Mouse (Mus musculus) NIH3T3 (cell line): ENCODE data around the gene Slc25a44.
"Not testable (repeated sequence)": the region's sequence is repeated elsewhere in the genome, so short reads cannot be mapped to it uniquely, and the experiment has no call there.

ENCODE experiments used
- DNase-seq: peaks from one replicate; pipeline ENCODE4 v3.0.0-alpha.2; 2012; ENCODE audit warnings: low read depth

Gene Slc25a44

GRCm38 (mm10) chr3:88415668-88416067, 9.3 kb downstream of the Slc25a44 start:
- DNase-seq, result no peak

DNA sequence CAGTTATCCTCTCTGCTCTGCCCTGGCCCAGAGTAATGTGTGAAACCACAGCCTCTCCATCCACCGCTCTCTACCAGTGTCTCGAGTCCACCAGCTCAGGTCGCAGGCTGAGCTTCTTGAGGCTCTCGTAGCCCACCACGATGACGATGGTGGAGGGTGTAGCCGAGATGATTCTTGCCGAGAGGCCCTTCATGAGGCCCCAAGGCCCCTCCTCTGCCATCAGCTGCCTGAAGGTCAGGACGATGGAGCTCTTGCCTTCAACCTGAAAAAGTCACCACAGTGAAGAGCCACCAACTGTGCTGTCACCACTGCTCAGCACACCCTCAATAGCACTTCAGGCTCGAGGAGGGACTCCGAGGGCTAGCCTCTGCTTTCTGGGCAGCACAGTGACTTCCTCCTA, 12.3 kb downstream of the Slc25a44 start:
- no peak for DNase-seq

DNA sequence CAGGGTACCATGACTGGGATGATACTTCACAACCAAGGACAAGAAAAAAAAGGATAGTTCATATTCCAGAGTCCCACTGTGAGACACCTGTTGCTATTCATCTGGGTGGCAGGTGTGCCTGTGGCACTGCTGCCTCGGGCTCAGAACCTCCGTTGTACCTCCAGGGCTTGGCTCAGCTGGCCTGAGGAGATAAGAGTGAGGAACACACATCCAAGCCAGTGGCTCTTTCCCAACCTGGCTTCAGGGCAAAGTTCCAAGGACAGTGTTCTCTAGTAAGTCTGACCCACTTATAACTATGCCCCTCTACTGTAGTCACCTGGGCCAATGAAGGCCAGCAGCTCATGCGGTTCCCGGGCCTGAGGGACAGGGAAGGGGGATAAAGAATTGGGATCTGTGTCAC, 13.3 kb downstream of the Slc25a44 start:
- DNase-seq, result no peak

GRCm38 (mm10) chr3:88410645-88411031, 14.3 kb downstream of the Slc25a44 start:
- DNase-seq, result no peak

- peak; percentile 94 for DNase-seq
Measured at GRCm38 (mm10) chr3:88409741-88410644, 14.9 kb downstream of the Slc25a44 start, which contains the start of gene Pmf1. Pmf1 (minus strand) TSS chr3:88410331.

- DNase-seq, result peak; percentile 17
Measured at GRCm38 (mm10) chr3:88408953-88409352, 16.0 kb downstream of the Slc25a44 start.

DNA sequence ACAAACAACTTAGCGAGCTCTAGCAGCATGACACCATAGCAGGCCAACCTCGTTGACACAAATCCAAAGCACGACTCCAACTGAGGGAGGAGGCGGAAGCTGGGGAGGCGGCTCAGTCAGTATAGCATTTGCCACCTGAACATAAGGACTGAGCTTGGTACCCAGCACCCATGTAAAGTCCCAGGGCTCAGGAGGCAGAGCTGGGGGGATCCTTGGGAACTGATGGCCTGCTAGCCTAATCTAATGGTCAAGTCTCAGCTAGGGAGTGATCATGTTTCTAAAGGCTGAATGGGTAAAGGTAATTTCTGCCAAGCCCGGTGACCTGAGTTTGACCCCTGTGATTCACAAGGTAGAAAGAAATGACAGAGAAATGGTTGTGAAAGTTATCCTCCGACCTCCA, 17.4 kb downstream of the Slc25a44 start:
- DNase-seq, result peak; percentile 35

GRCm38 (mm10) chr3:88407090-88407489, 17.8 kb downstream of the Slc25a44 start:
- peak; percentile 92 for DNase-seq

- DNase-seq, result no peak
Measured at GRCm38 (mm10) chr3:88403522-88404230, 21.3 kb downstream of the Slc25a44 start.

GRCm38 (mm10) chr3:88398666-88399065, 26.3 kb downstream of the Slc25a44 start:
- DNase-seq, result no peak

DNA sequence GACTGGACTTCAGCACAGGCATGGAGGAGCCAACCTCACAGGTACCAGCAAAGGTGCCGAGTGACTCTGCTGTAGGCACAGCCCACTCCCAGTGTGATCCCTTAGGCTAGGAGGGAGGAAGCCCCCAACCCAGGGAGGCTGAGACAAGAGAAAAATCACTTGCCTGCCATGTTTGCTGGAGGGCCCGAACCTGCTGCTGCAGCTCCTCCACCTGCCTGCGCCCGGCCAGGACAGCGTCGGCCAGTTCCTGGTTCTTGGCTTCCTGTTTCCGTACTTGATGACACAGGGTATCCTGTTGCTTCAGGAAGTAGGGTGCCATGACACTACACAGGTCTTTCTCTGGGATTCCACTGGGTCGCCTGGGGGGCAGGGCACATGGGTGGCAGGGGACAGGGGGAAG, 29.2 kb downstream of the Slc25a44 start:
- DNase-seq, result no peak

DNA sequence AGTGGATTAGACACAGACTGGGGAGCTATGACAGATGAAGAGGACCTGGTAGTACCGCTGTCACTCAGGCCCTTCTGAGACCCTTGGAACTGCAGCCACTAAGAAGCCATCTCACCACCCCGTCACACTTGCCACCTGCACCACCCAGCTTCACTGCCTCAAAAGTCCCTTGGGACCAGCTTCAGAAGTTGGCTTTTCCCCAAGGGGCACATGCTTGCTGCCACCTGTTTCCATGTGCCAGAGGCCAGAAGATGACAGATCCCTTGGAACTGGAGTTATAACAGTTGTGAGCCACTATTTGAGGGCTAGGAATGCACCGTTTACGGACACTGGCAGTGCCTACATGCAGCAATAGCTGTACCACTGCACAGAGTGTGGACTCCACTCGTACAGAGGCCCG, 29.7 kb downstream of the Slc25a44 start:
- DNase-seq, result no peak

DNA sequence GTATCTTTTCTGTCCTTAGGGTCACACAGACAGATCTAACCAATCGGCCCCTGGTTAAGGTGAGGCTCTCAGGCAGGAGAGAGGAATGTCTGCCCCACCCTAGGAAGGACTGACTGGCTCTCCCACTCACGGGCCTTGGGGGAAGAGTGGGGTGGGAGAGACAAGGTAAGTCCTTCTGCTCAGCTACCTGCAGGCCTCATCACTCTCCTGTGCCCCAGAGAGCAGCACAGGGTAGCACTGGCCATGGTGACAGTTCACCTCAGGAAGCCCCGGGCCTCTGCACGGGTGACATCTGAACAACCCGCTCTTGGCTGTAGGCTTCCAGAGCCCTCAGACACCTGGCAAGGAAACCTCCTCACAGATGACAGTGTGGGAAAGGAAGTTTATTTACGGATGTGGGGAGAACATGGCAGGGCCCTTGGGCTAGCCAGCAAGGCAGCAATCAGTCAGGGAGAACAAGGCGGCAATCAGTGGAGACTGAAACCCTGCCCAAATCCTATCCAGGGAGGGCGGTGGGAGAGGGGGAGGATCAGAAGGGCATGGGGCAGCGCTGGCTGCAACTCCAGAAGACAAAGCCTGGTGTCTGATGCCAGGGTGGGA, 31.1 kb downstream of the Slc25a44 start:
- DNase-seq, result no peak

- DNase-seq, result no peak
Measured at GRCm38 (mm10) chr3:88384364-88384763, 40.6 kb downstream of the Slc25a44 start, which contains the start of gene Bglap. Bglap (minus strand) TSS chr3:88384464.

DNA sequence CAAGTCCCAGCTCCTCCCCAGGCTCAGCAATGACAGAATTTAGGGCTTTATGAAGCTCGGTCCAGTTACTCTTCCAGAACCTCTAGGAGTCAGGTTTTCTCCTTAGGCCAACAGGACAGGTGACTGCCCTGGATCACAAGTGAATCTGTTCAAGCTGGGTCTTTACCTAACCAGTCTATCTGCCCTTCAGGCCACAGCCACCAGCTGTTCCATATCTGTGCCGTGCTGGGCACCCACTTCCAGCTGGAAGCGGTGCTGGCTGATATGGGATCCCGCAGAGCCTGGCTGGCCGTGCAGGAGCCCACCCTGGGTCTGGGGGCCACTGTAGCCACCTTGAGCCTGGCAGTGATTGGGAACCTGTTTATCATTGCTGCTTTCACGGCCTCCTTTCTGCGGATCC, 42.6 kb downstream of the Slc25a44 start:
- DNase-seq, result not testable (repeated sequence)

GRCm38 (mm10) chr3:88381389-88382315, 43.3 kb downstream of the Slc25a44 start:
- not testable (repeated sequence) for DNase-seq

- not testable (repeated sequence) for DNase-seq
Measured at GRCm38 (mm10) chr3:88378599-88378998, 46.3 kb downstream of the Slc25a44 start, which contains the start of gene Bglap2. Bglap2 (minus strand) TSS chr3:88378699.

DNA sequence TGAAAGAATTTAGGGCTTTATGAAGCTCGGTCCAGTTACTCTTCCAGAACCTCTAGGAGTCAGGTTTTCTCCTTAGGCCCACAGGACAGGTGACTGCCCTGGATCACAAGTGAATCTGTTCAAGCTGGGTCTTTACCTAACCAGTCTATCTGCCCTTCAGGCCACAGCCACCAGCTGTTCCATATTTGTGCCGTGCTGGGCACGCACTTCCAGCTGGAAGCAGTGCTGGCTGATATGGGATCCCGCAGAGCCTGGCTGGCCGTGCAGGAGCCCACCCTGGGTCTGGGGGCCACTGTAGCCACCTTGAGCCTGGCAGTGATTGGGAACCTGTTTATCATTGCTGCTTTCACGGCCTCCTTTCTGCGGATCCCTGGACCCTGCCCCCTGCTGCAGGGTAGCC, 48.3 kb downstream of the Slc25a44 start:
- DNase-seq, result not testable (repeated sequence)

GRCm38 (mm10) chr3:88375750-88376626, 49.0 kb downstream of the Slc25a44 start:
- peak; percentile 45 for DNase-seq

DNA sequence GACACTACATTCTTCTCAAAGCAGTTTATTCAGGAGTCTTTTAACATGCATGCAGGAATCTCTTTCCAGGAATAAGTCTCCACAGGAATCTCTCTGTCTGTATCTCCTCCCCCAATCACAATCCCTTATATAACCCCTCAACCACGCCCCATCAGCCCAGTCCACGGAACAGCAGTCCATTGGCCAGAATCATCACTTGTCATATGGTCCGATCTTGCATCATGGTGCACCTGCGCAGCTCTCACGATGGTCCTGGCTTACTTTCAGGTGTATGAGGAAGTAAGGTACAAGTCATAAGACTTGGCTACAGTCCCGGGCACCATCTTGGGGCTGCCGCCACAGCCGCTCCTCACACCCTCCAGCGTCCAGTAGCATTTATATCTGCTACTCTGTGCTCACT, 52.3 kb downstream of the Slc25a44 start, which contains the start of gene Bglap3:
Gene Bglap3, minus strand, starts transcription at position 101 of the 400 bp plus-strand sequence.
- DNase-seq, result not testable (repeated sequence)
